Mouse (Mus musculus) layer of hippocampus, adult 18-20 months (tissue): ENCODE measurements around the gene Usf3. TPM values are rescaled to one million over a fixed set of nuclear protein-coding genes. Genes with fewer than 3 reads are reported as not detected.

ENCODE experiments used
- DNase-seq, 2 experiments: peaks; one replicate each; pipeline ENCODE4 v3.0.0; 2022; ENCODE audit warnings: low spot score in 2 of 2
- total RNA-seq, 2 experiments: library from RNA; stranded (reverse); gene quantifications; 2 replicates each; pipeline ENCODE4 v1.2.3; 2021

Gene Usf3
- total RNA-seq, 2 experiments from 2014 or later = 39.1 to 41.9 TPM

DNA sequence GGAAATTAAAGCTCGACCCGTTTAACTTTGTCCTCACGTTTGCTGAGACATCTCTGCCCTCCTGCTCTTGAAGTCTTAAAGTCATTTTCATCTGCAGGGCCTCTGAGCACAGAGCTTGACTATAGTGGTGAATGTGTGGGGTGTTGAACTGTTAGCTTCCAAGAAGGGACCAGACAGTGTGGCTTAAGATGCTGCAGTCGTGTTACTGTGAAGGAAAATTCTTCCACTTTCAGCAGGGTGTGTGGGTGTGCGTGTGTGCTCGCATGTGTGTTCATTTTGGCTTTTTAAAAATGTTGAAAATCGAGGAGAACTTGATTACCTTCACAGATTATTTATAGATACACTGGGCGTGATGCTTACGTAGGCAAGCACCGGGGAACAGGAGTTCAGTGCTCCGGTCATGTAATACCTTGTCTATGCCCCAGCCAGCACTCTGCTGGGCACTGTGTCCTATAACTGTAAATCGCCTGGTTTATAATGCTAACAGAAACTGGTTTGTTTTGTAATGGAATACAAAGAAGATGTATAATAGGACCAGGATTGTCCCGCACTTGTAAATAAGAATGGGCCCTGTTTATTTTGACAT lies 53.8 kb downstream of the Usf3 start:
- DNase-seq = no peak

DNA sequence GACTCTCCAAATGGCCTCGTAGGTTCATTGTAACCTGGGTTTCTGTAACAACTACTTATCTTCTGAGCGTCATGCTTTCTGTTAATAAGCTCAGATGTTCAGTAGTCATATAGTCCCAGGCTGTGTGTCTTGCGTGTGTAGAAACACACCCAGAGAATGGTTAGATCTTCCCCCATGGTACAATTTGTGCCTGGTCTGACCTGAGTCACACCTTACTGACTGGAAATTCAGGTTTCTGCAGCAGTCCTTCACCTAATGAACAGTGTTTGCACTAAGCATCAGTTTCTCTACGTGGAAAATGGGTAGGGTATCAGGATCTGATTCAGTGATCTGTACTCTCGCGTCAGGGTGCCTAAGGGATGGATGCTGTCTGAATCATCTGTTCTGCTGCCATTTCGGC lies 60.0 kb downstream of the Usf3 start:
- DNase-seq = no peak

- peak in 1 of 2 experiments; percentile 42 for DNase-seq
Observed at GRCm38 (mm10) chr16:44237836-44238235, 64.8 kb downstream of the Usf3 start.

GRCm38 (mm10) chr16:44238835-44239263 lies 65.8 kb downstream of the Usf3 start:
- DNase-seq = peak; percentile 41 to 69

- no peak for DNase-seq
Observed at GRCm38 (mm10) chr16:44240406-44240805, 67.4 kb downstream of the Usf3 start.

- DNase-seq = peak; percentile 46 to 85
Observed at GRCm38 (mm10) chr16:44242633-44243032, 69.6 kb downstream of the Usf3 start.

DNA sequence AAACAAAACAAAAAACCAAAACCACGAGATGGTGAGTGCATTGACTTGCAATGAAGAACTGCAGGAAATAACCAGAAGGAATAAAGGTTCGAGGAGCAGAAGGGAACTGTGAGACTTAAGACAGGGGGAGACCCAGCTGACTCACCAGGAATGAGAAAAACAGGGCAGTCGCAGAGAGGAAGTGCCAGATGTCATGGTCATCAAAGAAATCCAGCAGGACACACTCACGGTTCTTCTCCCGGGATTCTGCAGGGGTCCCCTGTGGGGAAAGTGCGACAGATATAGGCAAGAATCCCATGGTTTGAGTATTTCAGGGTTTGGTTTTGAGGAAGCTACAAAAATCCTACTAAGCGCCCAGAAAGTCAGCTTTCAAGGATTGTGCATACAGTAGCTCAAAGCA lies 70.3 kb downstream of the Usf3 start:
- DNase-seq = no peak

DNA sequence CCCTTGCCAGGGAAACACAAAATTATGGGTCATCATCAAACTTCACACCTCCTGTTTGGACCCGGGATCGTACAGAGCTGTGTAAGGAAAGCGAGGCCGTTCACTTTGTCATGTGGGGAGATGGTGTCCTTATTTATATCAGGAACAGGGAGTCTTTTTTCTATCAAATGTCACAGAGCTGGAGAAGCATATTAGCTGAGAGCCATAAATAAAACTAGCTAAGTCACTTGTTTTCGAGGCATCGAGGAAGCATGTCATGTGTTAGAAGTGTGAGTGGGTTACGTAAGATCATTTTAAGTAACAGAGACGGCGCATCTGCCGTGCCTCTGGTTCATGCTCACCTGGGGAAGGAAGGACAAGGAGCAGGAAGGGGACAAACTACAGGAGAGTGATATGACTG lies 76.9 kb downstream of the Usf3 start:
- no peak for DNase-seq

DNA sequence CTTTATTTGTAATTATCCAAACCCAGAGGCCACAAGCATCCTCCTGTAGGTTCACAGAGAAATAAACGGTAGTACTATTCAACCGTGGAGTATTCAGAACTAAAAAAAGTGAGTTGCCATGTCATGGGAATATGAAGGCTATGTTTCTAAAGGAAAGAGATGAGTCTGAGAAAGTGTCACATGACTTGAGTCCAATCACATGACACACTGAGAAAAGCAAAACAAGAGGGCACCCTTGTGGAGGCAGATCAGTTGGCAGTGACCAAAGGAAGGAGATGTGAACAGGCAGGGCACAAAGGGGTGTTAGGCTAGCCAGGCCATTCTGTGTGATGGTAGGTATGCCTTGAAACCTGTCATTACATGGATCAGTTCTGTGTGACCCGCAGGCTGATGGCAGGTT lies 79.7 kb downstream of the Usf3 start:
- DNase-seq = no peak

GRCm38 (mm10) chr16:44253797-44254634 lies 81.0 kb downstream of the Usf3 start:
- no peak for DNase-seq

- peak; percentile 60 to 76 for DNase-seq
Observed at GRCm38 (mm10) chr16:44254698-44255097, 81.7 kb downstream of the Usf3 start.

- DNase-seq = no peak
Observed at GRCm38 (mm10) chr16:44257476-44257875, 84.4 kb downstream of the Usf3 start.

DNA sequence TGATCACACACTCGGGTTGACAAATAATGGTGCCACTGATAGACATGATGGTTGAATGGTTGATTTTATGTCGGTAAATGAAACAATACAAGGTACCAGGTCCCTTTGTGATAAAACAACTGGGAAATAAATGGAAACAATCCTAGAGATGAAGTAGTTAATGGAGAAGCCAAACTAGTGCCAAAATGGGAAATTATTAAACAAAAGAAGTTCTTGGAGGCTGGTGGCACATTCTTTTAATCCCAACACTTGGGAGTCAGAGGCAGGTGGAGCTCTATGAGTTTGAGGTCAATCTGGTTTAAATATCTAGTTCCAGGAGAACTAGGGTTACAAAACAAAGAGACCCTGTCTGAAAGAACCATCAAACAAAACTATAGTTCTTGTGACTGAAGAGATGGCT lies 91.9 kb downstream of the Usf3 start:
- no peak for DNase-seq

GRCm38 (mm10) chr16:44265562-44265961 lies 92.5 kb downstream of the Usf3 start:
- DNase-seq = no peak

DNA sequence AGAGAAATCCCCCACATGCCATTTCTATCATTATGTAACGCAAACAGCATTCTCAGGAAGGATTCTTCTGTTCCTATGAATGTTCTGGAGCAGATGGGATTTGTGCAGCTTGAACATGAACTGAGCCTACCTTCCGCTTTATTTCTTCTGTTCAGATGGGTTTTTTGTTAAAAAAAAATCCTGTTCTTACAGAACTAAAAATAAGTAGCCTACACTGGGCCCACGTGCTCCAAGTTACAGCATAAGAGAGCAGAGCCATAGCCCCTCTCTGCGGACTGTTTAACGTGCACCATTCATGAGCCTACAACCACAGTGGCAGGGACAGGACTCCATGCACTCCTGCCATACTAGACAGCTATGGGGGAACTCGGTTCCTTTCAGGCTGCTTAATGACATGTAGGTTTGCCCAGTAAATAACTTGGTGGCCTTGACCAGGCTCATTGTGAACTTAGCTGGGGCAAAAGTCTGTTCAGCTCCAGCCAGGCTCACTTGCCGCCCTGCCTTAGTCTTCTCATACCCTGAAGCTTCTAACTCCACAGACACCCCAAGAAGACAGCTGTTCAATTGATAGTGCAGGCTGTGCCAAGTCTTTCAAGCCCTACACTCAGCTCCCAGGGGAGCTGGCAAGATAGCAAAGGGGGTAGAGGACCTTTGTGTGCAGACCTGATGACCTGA lies 95.6 kb downstream of the Usf3 start:
- peak; percentile 34 to 77 for DNase-seq

DNA sequence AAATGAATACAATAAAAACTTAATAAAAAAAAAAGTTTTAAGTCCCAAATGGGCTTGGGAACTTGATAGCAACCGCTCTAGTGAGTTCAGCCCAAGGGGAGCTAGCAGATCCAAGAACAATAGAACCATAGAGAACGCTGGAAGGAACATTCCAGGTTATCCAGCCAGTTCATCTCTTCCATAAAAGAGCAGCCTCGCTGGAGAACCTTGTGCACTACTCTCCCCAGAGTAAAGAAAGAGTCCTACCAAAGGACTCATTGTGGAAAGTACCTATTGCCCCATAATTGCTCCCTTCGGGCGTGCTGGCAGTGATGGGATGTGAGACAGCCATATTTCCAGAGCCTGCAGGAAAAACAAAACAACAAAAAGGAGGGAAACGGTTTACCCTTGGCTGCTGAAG lies 96.5 kb downstream of the Usf3 start:
- DNase-seq = no peak

GRCm38 (mm10) chr16:44270606-44271005 lies 97.6 kb downstream of the Usf3 start:
- no peak for DNase-seq

GRCm38 (mm10) chr16:44271371-44272038 lies 98.5 kb downstream of the Usf3 start:
- no peak for DNase-seq
